Mouse (Mus musculus) A20 (cell line): ENCODE results near the gene Asna1.

ENCODE experiments used
- DNase-seq: peaks from one replicate; pipeline ENCODE4 v3.0.0-alpha.2; 2011; ENCODE audit warnings: low read depth, low spot score

Gene Asna1

DNA sequence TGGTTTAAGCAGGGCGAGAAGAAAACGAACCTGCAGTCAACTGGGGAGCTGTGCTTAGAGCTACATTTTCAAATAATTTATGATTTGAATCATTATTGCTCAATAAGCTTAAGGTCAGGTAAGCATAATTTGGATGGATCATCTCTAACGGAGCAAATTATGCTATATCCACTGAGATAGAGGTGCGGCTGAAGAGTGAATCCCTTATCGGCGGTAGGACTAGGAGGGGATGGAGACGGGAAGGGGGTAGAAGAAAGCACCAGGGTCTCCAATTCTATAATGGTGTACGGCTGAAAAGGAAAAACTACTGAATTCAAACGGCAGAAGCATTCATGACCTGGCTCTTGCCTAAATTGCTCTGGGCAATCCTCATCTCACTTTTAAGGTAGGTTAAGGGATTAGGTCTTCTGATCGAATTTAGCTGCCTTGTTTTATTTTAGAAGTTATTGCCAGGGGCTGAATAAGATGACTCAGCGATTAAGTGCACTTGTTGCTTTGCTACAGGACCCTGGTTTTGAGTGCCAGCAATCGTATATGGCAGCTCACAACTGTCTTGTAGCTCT lies 10.2 kb upstream of the Asna1 start:
- DNase-seq: no peak

DNA sequence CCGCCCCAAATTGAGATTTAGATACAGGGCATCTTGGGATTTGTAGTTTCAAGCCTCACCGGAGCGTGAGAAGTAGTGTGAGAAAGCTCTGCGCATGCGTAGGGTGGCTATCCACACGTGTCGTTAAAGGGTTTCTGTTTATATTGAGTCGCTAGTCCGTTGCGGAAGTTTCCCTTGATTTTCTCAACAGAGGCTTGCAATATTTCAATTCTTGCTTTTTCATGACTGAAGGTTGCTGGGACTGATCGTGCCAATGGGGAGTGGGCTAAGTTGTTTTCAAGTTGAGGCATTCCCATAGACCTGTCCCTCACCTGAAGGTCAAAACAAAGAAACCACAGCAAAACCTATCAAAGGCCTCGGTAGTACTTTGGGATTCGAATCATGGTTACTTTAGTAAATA lies 9.7 kb upstream of the Asna1 start:
- DNase-seq: peak; percentile 85

DNA sequence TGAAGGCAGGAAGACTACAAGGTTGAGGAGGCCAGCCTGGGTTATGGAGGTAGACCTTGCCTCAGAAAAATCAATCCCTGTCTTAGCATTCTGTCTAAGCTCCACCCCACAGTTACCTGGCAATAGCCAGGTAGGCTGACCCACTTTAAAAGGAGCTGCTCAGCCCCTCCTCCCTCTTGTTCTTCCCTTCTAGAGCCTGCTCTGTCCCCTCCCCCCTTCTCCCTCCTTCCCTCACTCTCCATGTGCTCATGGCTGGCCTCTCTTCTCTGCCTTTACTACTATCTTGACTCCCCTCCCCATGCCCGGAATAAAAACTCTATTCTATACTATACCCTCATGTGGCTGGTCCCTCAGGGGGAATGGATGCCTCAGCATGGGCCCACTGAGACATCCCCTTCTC lies 8.8 kb upstream of the Asna1 start:
- DNase-seq: peak; percentile 17

DNA sequence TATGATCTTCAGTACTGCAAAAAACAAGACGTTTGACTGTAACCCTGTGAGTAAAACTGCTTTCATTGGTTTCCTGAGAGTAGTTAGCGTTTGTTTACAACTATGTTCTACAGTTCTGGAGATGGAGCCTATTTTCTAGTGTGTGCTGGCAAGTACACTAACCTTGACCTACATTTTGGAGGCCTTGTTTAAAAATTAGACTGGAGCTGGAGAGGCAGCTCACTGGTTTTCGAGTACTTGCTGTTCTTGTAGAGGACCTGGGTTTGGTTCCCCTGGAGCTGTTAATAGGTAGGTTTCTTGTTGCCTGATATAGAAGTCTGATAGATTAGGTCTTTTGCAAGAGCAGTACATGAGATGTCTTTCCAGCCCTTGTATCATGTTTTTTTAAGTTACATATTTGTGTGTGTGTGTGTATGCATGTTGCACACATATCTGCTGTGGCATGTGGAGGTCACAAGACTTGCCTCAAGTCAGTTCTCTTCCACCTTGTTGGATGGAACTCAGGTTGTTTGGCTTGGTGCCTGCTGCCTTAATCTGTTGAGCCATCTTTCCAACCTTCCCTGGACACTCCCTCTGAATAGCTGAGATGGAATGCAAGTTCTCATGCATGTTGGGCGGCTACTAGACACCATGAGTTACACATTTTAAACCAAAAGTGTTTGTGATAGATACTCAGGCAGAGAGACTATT lies 7.7 kb upstream of the Asna1 start:
- DNase-seq: no peak

DNA sequence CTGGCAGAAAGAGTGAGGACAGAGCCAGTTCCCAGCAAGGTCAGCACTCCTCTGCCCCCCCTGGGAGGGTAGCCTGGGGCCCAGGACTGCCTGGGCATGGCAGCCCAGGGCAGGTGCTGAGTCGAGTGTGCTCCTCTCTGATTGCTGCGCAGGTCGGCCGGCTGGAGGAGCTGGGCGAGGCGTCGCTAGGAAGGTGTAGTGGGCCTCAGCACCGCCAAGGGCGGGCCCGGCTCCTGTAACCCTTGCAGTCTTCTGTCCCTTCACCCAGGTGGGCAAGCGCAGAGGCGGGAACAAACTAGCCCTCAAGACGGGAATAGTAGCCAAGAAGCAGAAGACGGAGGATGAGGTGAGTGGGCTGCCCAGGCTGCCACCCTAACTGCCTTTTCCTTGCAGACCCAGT lies 4.2 kb upstream of the Asna1 start:
- DNase-seq: no peak

DNA sequence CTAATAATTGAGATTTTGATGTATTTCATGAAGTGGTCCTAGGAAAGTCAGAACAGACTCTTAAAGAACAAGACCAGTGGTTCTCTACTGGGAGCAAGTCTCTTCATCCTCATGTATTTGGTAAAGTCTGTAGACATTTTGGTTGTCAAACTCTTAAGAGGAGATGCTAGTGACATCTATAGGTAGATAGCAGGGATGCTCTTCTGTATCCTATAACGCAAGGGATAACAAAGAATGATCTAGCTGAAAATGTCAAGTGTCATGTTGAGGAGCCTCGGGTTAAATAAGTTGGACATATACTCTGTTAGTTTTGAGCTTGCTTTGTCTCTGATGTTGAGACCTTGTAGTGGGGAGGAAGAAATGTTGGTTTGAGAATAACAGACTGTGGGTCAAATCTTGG lies 2.8 kb upstream of the Asna1 start:
- DNase-seq: peak; percentile 40

DNA sequence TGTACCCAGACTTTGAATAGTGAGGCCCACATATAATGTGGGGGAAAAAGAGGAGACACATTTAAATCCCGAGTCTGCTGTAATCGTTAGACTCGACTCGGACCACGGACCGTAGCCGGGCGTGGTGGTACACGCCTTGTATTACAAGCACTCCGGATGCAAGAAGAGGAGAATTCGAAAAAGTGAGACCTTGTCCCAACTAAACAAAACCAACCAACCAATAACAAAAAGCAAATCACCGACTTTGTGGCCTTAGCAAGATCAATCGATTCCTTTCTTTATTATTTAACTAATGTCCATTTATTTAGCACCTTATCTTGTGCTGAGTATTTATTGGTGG lies 2.4 kb upstream of the Asna1 start:
- peak; percentile 49 for DNase-seq

DNA sequence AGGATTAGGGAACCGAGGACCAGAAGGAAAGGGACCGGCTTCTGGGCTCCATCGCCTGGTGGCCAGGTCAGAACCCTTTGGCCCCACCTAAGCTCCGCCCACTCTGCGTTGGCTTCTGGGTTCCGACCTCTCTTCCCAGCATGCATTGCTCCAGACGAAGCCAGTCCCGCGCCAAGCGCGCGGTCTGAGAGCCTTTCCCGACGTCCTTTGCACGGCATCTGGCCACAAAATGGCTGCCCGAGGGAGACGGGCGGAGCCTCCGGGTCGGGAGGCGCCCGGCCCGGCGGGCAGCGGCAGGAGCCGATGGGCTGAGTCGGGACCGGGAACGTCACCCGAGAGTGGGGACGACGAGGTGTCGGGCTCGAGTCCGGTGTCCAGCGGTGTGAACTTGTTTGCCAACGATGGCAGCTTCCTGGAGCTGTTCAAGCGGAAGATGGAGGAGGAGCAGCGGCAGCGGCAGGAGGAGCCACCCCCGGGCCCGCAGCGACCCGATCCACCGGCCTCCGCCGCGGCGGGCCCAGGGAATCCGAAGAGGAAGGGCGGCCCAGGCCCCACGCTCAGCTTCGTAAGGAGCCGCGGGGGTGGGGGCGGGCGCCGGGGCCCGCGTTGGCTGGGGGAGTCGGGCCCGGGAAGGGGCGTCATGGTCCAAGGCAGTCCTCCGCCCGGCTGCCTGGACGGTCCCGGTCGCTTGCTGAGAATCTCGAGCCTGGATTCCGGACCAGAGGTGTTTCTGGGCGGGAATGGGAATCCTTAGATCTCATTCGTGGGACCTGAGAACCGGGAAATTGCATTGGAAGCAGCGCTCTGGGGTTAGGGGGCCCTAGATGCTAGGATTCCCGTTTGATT lies 1.8 kb upstream of the Asna1 start, which contains the start of gene Trir:
Gene Trir, plus strand, starts transcription at position 154 of the 846 bp plus-strand sequence.
- peak; percentile 98 for DNase-seq

DNA sequence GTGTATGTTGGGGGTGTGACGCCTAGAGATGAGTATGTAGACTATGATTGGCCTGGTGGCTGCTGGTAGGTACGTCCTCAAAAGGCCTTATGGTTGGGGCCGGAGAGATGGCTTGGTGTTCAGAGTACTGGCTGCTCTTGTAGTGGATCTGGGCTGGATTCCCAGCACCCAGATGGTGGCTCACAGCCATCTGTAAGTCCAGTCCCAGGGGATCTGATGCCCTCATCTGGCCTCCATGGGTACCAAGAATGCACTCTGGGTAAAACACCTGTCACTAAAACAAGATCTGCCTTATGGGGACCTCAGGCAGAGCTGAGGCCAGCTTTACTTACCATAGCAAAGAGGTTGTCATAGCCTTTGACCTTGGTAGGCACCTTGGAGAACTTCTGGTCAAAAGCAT lies 1.2 kb downstream of the Asna1 start:
- DNase-seq: no peak

DNA sequence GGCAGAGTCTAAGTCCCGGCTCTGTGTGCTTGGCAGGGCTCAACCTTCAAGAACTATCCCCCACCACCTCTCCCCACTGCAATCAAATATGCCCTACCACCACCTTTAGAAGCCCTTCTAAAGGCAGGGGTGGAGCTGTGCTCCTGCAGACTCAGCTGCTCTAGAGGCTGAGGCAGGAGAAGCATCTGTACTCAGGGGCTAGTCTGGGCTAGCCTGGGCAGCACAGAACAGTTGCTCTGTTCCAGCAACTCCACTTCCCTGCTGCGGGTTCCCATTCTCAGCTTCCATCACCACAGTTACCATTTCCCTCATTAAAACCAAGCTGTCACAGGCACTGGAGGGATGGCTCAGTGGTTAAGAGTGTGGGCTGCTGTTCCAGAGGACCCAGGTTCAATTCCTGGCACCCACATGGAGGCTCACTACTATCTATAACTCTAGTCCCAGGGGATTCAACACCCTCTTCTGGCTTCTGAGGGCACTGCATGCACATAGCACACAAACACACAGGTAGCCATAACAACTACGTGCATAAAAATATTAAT lies 3.5 kb downstream of the Asna1 start:
- DNase-seq: no peak

DNA sequence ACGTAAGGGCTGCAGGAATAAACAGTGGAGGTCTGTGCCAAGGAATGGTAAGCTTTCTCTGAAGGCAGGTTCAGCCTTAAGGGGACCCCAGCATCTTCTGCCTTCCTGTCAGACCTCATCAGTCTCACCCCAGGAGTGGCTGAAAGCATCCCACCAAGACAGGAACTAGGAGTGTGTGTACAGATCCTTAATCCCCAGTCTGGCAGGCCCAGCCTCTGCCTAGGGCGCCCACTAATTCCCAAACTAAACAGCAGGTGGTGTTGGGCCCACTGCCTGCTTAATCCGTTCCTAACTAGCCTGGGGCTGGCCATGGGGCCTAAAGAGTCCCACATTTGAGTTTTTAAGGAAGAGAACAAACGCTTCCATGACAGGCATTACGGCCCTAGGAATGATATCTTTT lies 7.9 kb downstream of the Asna1 start:
- DNase-seq: no peak

DNA sequence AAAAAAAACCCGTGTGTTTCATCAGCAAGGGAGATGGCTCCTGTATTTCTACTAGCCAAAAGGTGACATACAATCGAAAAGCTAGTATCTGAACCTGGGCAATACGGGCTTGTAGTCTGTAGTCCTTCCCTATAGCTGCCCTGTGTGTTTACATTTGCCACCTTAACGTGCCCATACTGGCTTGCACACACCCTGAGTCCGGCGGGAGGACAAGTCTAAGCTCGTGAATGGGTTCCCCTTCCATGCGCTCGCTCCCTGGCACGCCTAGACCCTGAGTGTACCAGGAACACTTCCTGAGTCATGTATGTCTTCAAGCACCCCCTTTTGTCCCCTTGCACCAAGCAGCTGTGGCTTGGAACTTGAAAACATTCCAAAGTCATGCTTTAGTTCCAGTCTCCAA lies 8.4 kb downstream of the Asna1 start:
- no peak for DNase-seq

DNA sequence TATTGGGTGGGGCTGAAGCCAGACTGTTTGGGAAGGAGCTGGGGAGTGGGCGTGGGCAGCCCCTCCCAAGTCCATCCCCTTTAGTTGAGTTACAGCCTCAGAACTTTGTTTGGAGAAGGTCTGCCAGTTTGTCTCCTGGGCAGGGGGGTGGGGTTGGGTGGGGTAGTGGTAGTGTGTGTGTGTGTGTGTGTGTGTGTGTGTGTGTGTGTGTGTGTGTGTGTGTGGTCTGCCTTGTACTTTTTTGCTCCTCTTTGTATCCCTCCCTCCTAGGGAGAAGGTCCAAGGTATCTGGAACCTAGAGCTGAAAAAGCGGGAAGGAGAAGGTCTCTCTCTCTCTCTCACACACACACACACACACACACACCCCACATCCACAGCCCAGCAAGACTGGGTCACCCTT lies 10.7 kb downstream of the Asna1 start, which contains the start of gene Best2:
Gene Best2, minus strand, starts transcription at position 101 of the 400 bp plus-strand sequence.
- no peak for DNase-seq

DNA sequence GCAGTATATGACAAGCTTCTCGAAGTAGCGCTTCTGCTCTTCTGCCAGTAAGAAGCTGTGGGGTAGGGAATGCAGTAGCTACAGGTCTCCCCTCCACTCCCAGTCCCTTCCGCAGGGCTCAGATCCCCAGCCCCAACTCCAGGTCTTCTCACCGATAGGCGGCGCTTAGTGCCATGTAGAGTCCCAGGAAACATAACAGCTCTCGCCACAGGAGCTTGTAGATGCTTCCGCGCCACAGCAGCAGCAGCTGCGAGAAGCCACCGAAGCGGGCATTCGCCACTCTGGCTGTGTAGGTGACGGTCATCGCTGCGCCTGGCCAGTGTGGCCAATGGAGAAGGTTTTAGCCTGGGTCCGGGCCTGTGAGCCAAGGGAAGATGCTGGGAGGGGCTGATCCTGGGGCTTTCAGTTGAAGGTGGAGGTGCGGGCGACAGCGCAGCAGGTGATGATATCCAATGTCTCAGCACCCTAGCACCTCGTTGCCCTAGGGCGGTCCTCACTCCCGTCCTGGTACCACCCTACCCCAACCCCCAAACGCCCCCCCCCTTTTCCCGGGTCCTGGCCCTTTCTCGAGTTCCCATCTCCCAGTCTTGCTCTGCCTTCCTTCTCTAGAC lies 11.7 kb downstream of the Asna1 start:
- peak; percentile 83 for DNase-seq

DNA sequence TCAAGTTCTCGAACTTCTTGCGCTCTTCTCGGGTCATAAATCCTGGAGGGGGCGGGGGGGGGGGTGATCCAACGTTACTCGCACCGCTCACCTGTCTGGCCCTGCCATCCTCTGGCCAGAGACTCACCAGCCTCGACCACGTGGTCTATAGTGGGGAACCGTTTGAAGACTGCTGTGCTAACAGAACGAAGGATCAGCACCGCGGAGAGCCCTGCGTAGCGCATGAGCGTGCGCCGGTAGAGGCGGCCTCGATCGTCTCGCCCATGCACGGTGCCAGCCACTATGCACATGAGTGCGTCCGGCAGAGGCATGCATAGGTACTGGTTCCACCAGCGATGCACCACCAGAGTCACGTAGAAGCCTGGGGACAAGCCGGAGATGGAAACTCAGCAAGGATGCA lies 13.8 kb downstream of the Asna1 start:
- no peak for DNase-seq

DNA sequence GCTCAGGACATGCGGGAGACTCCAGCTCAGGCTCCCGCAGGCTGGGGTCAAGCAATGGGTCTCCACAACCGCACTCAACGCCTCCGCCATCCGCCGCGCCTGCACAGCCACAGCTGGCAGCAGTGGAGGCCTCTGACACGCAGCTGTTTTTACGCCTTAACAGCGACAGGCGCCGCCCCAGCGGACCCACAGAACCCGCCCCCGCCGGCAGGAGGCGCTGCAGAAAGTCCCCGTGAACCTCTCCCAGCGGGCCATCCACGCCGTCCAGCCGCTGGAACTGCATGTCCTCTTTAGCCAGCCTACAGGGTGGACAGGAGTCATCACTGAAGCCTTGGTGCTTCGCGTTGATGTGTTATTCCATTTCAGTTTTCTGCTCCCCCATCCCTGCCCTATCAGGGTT lies 17.4 kb downstream of the Asna1 start:
- no peak for DNase-seq

DNA sequence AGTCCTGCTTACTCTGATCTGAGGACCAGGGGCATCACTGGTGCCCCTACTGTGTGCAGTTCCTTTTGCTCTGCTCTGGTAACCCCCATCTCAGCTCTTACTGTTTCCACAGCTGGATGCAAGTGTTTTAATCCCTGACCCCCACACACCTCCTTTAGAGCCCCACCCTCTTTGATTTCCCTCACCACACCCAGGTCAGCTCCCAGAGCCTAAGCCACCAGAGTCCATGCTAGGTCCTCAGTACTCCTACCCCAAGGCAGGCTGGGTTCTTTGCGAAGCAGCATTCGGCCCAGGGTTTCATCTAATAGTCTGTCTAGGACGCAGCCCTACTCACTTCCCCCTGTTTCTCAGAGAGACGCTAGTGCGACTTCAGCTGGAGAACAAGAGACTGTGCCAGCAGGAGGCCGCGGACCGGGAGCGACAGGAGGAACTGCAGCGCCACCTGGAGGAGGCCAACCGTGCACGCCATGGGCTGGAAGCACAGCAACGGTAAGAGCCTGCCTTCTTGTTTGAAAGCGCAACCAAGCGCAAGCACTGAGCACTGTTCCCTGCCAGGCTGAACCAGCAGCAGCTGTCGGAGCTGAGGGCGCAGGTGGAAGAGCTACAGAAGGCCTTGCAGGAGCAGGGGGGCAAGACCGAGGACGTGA lies 27.3 kb downstream of the Asna1 start:
- peak; percentile 94 for DNase-seq

DNA sequence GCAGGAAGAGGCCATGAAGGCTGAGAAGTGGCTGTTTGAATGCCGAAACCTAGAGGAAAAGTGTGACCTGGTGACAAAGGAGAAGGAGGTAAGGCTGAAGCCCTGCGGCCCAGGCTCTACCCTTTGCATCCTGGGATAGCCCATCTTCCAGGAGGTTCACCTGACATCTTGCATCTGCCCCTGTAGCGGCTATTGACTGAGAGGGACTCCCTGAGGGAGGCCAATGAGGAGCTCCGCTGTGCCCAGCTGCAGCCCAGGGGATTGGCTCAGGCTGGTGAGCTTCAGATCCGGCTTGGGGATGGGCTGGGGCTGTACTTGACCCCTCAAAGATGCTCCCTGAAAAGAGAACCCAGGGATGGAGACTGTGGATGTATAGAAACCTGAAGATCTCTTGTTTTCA lies 28.1 kb downstream of the Asna1 start:
- DNase-seq: no peak

DNA sequence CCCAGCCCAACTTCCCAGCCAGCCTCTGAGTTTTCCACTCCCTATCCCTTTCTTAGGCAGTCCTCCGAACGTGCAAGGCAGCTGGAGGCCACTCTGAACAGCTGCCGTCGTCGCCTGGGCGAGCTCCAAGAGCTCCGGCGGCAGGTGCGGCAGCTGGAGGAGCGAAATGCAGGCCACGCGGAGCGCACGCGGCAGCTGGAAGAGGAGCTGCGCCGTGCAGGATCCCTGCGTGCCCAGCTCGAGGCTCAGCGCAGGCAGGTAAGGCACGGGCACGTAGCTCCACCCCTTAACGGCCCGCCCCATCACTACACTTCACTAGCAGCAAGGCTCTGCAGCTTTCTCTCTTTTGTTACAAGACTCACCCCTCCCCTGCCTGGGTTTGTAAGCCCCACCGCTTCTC lies 29.4 kb downstream of the Asna1 start:
- DNase-seq: no peak

DNA sequence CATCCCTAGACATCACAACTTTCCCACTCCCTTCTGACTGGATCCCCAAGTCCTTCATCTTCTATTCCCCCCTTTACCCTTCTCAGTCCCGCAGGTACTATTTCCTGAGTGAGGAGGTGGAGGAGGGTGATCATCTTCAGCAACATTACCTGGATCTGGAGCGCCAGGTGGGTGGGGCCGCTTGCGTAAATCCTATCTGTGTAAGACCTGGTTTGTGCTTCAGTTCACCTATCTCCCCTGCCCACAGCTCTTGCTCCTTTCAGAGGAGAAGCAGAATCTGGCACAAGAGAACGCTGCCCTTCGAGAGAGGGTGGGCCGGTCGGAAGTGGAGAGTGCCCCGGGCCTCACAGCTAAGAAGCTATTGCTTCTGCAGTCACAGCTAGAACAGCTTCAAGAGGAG lies 30.7 kb downstream of the Asna1 start:
- DNase-seq: no peak

DNA sequence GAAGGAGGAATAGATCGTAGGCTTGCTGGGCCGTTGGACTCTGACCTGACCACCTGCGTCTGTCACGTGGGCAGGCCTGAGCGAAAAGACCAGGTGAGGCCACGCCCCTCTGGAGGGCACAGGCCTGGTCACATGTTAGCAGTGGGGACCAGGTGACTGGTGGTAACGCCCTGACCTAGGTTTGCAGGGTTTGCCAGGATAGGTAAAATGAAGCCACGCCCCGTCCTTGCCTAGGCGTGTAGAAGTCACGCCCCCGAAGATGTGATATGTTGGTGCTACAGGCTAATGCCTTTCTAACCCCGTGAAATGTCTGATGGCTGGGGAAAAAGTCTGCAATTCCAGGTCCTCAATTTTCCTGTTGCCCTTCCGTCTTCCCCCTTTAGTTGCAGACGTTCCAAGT lies 34.2 kb downstream of the Asna1 start:
- DNase-seq: no peak

DNA sequence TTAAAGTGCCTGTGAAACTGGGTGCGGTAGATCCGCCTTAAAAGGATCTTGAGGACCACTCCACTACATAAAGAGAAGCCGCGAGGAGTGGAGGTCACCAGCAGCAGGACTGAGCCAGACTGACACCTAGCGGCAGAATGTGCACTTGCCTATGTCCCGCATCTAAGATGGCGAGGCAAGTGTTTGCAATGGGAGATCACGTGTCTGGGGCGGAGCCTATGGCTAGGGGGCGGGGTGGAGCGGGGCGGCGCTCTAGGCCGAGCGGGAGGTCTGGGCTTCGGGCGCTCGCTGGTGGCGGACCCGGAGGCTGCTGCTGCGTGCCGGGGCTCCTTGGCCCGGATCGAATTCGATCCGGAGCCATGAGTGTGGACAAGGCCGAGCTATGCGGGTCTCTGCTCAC lies 34.7 kb downstream of the Asna1 start, which contains the start of gene Hook2:
Gene Hook2, plus strand, starts transcription at position 255 of the 400 bp plus-strand sequence.
- DNase-seq: peak; percentile 99
